Mouse (Mus musculus): ENCODE measurements at regions not wholly inside any gene's neighbourhood (a gene's known extent, or its start where the extent isn't known, plus 50 kb on each side); places are given as distances from the start of the nearest gene placed in this dataset.

DNA sequence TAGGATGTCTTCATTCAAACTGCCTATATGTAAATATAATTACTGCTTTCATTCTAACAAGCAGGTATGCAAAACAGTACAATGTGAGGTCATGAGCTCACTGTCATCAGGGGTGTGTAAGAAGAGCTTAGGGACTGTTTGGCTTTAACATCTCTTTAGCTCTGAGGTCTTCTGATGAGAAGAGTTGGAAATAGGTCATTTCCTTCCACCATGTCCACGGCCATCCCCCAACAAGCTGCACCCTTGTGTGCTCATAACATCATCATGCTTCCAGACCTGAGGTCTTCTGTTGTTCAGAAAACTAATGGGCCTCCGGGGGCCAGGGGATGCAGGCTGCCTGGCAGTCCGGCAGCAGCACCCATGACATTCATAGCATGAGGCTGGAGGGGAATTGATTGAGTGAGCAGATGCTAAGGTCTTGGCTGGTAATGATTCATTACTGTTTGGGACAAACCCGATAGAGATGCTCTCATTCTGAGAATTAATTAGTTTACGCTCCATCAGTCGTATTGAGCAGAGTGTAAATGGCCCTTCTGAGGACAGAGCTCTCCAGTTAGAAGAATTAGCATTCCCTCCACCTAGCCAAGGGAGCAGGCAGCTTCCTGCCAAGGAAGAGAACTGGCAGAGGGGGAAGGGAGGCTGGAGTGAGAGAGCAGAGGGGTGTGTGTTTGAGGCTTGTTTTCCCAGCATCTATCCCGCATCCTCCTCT, 64.0 kb downstream of the Rps24 start:
- H3K27ac ChIP-seq (ENCODE audit: low read depth): no peak overlapping the region
- no peak overlapping the region for H3K9ac ChIP-seq (replicated peaks; ENCODE audit: low read depth, low read length)
- no peak for ATAC-seq (ENCODE audit: insufficient read depth, low read depth)
- H3K4me1 ChIP-seq (ENCODE audit: control insufficient read depth, insufficient read depth): no peaks in the 10 kb centered on the region
- H3K4me3 ChIP-seq (ENCODE audit: low read depth, low read length): no peak overlapping the region
- 63% methylated on average over 7 of the region's 7 CpGs for WGBS
- H3K36me3 ChIP-seq (replicated peaks; ENCODE audit: control insufficient read depth, insufficient read depth, low read length): no peaks in the 10 kb centered on the region
- TF ChIP-seq EP300 (IDR thresholded peaks at IDR 0.05; ENCODE audit: low read depth) (no peak), CTCF (IDR thresholded peaks at IDR 0.05; ENCODE audit: low read depth) (no peak)
- no peaks in the 10 kb centered on the region for H3K27me3 ChIP-seq (ENCODE audit: control insufficient read depth, insufficient read depth, low read length)
- H3K9me3 ChIP-seq (replicated peaks; ENCODE audit: control insufficient read depth, low read length): peaks cover 3% of the 10 kb centered on the region
- H3K4me2 ChIP-seq (ENCODE audit: low read depth, low read length): no peak overlapping the region
- DNase-seq (ENCODE audit: low spot score): no peak

GRCm38 (mm10) chr14:24551472-24551783, 64.5 kb downstream of the Rps24 start:
- no peak overlapping the region for H3K27ac ChIP-seq (ENCODE audit: low read depth)
- 80% methylated on average over 3 of the region's 3 CpGs for WGBS
- ATAC-seq (ENCODE audit: insufficient read depth, low read depth) (no peak), DNase-seq (ENCODE audit: low spot score) (no peak)
- no peaks in the 10 kb centered on the region for H3K27me3 ChIP-seq (ENCODE audit: control insufficient read depth, insufficient read depth, low read length)
- H3K4me3 ChIP-seq (ENCODE audit: low read depth, low read length): no peak overlapping the region
- H3K36me3 ChIP-seq (replicated peaks; ENCODE audit: control insufficient read depth, insufficient read depth, low read length): no peaks in the 10 kb centered on the region
- no peak for TF ChIP-seq CTCF (IDR thresholded peaks at IDR 0.05; ENCODE audit: low read depth)
- no peak for TF ChIP-seq EP300 (IDR thresholded peaks at IDR 0.05; ENCODE audit: low read depth)
- no peak overlapping the region for H3K9ac ChIP-seq (replicated peaks; ENCODE audit: low read depth, low read length)
- H3K9me3 ChIP-seq (replicated peaks; ENCODE audit: control insufficient read depth, low read length): peaks cover 3% of the 10 kb centered on the region
- no peaks in the 10 kb centered on the region for H3K4me1 ChIP-seq (ENCODE audit: control insufficient read depth, insufficient read depth)
- H3K4me2 ChIP-seq (ENCODE audit: low read depth, low read length): no peak overlapping the region

DNA sequence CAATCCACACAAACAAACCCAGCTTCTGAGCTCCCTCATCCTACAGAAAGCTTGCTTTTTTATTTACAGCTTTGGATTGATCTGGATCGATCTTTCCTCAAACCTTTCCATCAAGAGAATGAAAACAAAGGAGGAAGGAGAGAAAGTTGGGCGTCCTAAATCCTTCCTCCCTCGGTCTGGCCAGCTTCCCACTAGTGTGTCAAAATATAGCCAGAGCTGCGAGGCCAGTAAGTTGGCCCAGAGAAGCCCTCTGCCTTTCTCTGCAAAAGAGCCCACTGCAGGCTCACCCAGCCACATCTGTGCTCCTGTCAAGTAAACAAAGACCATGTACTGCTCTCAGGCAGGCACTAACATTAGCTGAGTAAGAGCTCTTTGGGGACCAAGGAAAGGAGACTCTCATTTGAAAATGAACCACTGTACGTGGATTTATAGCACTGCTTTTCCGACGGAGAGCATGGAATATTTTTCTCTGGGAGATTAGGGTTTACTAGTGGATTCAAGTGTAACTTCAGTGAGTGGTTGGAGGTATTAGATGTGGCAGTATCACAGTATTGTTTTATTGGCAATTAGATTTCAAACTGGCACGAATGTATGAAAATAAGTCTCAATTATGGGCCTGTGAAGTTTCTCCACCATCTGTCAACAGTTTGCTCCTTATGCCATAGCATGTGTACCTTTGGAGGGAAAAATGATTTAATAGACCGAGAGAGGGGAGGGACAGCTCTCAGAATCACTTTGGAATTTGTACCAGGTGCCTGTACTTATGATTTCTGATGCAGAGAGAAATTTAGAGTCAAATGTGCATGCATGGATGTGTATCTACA, 78.1 kb downstream of the Rps24 start:
- ATAC-seq (ENCODE audit: insufficient read depth, low read depth) (no peak), DNase-seq (ENCODE audit: low spot score) (no peak)
- no peaks in the 10 kb centered on the region for H3K36me3 ChIP-seq (replicated peaks; ENCODE audit: control insufficient read depth, insufficient read depth, low read length)
- 0 out of 2 replicates have a peak, but pooled peaks cover 3% of the 10 kb centered on the region for H3K4me1 ChIP-seq (ENCODE audit: control insufficient read depth, insufficient read depth)
- H3K27me3 ChIP-seq (ENCODE audit: control insufficient read depth, insufficient read depth, low read length): no peaks in the 10 kb centered on the region
- H3K9me3 ChIP-seq (replicated peaks; ENCODE audit: control insufficient read depth, low read length): no peaks in the 10 kb centered on the region
- 50% methylated on average over 9 of the region's 9 CpGs for WGBS
- H3K9ac ChIP-seq (replicated peaks; ENCODE audit: low read depth, low read length): no peak overlapping the region
- no peak overlapping the region for H3K4me3 ChIP-seq (ENCODE audit: low read depth, low read length)
- no peak overlapping the region for H3K27ac ChIP-seq (ENCODE audit: low read depth)
- TF ChIP-seq EP300 (IDR thresholded peaks at IDR 0.05; ENCODE audit: low read depth) (no peak), CTCF (IDR thresholded peaks at IDR 0.05; ENCODE audit: low read depth) (no peak)
- H3K4me2 ChIP-seq (ENCODE audit: low read depth, low read length): no peak overlapping the region

GRCm38 (mm10) chr14:24565718-24566322, 78.9 kb downstream of the Rps24 start:
- no peak overlapping the region for H3K9ac ChIP-seq (replicated peaks; ENCODE audit: low read depth, low read length)
- no peak overlapping the region for H3K4me3 ChIP-seq (ENCODE audit: low read depth, low read length)
- H3K27ac ChIP-seq (ENCODE audit: low read depth): no peak overlapping the region
- no peak overlapping the region for H3K4me2 ChIP-seq (ENCODE audit: low read depth, low read length)
- H3K27me3 ChIP-seq (ENCODE audit: control insufficient read depth, insufficient read depth, low read length): no peaks in the 10 kb centered on the region
- H3K9me3 ChIP-seq (replicated peaks; ENCODE audit: control insufficient read depth, low read length): no peaks in the 10 kb centered on the region
- H3K36me3 ChIP-seq (replicated peaks; ENCODE audit: control insufficient read depth, insufficient read depth, low read length): no peaks in the 10 kb centered on the region
- H3K4me1 ChIP-seq (ENCODE audit: control insufficient read depth, insufficient read depth): 0 out of 2 replicates have a peak, but pooled peaks cover 3% of the 10 kb centered on the region
- DNase-seq (ENCODE audit: low spot score): no peak
- TF ChIP-seq EP300 (IDR thresholded peaks at IDR 0.05; ENCODE audit: low read depth): no peak
- TF ChIP-seq CTCF (IDR thresholded peaks at IDR 0.05; ENCODE audit: low read depth): no peak
- no peak for ATAC-seq (ENCODE audit: insufficient read depth, low read depth)
- WGBS: 84% methylated on average over 10 of the region's 10 CpGs

DNA sequence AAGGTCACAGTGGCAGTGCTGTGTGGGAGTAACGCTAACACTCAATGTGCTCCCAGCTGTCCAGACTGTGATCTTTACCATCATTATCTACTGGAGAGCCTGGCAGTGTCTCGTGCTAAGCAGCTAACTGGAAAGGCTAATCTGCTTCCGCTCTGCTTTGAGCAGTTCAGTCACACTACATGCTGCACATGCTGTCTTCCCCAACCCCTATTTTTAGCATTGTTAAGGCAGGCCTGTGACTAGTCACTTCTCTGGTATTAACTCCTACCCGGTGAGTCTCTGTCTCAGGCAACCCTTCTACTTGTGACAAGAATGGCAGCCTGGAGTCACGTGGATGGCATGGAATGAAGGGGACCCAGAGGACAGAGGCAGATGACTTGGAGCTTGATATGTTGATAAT, 88.2 kb downstream of the Rps24 start:
- peaks cover 17% of the 10 kb centered on the region for H3K4me1 ChIP-seq (ENCODE audit: control insufficient read depth, insufficient read depth)
- H3K9me3 ChIP-seq (replicated peaks; ENCODE audit: control insufficient read depth, low read length): no peaks in the 10 kb centered on the region
- WGBS: 21% methylated on average over 5 of the region's 5 CpGs
- no peak overlapping the region for H3K4me3 ChIP-seq (ENCODE audit: low read depth, low read length)
- TF ChIP-seq EP300 (IDR thresholded peaks at IDR 0.05; ENCODE audit: low read depth) (peak; percentile 92), CTCF (IDR thresholded peaks at IDR 0.05; ENCODE audit: low read depth) (no peak)
- H3K4me2 ChIP-seq (ENCODE audit: low read depth, low read length): no peak overlapping the region
- no peak overlapping the region for H3K9ac ChIP-seq (replicated peaks; ENCODE audit: low read depth, low read length)
- H3K27me3 ChIP-seq (ENCODE audit: control insufficient read depth, insufficient read depth, low read length): no peaks in the 10 kb centered on the region
- peak; percentile 92 for ATAC-seq (ENCODE audit: insufficient read depth, low read depth)
- peak overlapping the region; percentile 77 for H3K27ac ChIP-seq (ENCODE audit: low read depth)
- peak; percentile 86 for DNase-seq (ENCODE audit: low spot score)
- H3K36me3 ChIP-seq (replicated peaks; ENCODE audit: control insufficient read depth, insufficient read depth, low read length): no peaks in the 10 kb centered on the region
